Mouse (Mus musculus): ENCODE results near the gene Sde2.

Gene Sde2

DNA sequence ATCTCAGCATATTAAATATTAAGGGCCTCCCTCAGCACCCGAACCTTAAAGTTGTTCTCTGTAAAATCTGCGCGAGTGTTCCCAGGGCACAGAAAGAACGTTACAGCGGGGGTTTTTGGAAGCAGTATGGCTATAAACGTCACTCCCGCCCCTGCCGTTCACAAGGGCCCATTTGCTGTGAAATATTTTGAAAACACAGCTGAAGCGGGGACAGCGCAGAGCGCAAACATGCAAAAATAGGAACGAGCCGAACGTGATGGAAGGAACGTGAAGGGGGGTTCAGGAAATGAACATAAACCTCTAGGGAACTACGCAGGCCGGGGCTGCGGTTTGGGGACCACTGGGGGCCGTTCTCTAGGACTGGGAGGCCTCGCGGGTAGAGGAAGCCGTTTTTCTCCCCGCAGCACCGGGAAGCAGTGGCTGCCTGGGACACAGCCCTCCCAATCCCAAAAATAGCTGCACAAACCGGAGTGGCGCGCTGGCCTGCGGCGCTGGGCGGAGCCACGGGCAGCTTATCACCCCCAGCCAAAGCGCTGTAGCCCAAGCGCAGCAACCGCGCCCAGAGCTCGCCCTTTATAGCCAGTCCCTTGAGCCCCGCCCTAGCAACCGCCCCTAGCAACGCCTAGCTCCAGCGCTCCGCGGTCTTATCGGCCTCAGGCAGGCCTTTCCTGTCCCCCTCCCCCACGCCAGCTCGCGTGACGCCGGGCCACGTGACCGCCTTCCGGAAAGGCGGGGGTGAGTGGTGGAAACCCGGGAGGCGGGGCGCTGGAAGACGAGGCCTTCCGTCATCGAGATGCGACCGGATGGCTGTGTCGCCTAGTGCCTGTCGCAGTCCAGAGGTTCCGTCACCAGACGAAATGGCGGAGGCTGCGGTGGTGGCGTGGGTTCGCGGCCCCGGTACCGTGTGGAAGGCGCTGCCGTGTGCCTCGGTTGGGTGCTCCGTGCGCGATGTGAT is at the start of gene Sde2:
Gene Sde2, plus strand, starts transcription at position 812 of the 955 bp plus-strand sequence.
- DNase-seq, result peak; percentile 100

DNA sequence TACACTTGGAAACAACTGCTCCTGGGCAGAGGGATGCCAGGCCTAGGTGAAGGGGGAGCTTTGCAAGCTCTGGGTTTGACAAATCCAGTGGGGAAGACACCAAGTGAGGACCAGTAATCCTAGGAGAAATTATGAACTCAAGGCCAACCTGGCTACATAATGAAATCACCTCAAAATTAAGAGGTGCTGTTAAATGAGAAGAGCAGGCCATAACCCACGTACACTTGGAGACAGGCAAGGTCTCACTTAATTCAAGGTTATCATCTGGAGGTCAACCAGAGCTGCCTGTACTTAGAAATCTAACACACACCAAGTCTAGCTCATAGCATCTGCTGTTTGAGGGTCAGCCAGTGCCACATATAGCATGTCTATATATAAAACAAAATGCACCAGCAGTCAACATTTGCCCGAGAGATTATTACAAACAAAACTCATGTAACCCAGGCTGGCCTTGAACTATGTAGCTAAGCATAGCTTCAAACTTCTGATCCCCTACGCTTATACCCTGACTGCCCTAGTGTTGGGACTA is 49.4 kb upstream of the Sde2 start:
- DNase-seq, result no peak

DNA sequence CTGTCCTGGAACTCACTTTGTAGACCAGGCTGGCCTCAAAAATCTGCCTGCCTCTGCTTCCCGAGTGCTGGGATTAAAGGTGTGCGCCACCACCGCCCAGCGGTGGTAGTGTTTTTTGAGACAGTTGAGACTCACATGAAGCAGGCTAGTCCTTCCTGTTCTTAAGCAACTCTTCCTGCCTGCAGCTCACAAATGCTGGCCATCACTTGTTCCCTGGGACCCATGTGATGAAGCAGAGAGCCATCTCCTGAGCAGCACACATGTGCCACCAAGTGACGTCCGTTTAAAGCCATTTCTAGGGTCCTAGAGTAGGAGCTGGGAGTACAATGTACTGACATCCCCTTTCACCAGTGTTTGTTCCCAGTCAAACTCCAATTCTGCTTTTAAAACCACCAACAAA is 47.0 kb upstream of the Sde2 start:
- DNase-seq, result no peak

DNA sequence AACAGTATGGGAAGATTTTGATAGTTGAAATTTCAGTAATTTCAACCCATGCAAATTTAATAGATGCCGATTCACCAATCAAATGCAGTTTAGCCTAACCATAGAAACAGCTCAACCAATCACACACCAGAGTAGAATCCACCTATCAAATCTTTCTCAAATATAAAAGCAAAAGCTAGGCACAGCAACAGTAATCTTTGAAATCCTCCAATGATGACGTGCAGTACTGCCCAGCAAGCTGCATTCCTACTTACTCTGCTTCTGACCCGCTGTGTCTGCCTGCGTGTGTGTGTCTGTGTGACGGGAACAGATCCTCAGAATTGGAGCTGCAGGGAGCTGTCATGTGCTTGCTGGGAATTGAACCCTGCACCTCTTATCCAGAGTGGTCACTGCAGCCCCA is 42.1 kb upstream of the Sde2 start:
- DNase-seq, result no peak

DNA sequence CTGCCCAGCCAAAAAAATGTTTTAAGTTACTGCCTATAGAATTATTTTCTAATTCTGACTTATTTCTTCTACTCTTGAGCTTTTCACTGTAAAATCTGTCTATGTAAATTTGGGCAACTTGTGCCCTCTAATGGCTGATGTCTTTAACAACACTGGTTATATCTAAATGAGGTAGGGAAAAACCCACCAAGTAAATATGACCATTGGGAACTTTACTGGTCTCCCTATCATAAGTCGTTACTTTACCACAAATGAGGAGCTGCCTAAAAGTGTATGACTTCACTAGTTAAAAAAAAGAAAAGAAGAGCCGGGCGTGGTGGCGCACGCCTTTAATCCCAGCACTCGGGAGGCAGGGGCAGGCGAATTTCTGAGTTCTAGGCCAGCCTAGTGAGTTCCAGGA is 40.0 kb upstream of the Sde2 start:
- peak; percentile 31 for DNase-seq

DNA sequence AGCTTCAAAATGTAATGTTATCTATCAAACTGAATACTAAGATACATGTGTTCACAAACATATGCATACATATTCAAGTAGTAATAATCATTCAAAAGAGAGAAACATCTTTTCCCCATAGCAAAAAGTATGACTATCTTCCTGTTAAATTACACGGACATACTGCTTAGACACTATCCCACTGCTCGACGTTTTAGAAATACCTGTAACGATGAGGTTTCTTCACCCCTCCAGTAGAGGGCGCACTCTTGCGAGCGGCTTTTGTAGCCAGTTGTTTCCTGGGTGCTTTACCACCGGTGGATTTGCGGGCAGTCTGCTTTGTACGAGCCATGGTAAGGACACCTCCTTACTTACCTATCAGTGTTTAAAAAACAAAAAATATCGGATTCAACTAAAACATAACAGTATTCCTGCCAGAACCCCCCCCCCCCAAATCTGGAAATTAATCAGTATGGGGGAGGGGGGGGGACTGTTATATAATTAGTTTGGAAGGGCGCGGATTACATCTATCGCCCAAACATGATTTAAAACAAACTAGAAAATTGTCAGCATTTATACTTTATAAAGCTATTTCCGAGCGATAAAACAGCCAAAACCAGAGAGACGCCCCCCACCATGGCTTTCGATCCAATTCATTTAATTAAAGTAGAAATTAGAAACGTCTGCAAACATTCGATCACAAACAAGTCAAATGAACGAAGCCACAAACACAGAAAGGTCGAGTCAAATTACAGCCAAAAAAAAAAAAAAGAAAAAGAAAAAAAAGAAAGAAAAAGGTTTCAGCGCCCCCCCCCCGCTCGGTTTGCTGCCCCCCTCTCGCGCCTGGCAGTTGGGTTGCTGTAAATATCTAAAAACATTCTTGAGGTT is 39.1 kb upstream of the Sde2 start:
- peak; percentile 24 for DNase-seq

DNA sequence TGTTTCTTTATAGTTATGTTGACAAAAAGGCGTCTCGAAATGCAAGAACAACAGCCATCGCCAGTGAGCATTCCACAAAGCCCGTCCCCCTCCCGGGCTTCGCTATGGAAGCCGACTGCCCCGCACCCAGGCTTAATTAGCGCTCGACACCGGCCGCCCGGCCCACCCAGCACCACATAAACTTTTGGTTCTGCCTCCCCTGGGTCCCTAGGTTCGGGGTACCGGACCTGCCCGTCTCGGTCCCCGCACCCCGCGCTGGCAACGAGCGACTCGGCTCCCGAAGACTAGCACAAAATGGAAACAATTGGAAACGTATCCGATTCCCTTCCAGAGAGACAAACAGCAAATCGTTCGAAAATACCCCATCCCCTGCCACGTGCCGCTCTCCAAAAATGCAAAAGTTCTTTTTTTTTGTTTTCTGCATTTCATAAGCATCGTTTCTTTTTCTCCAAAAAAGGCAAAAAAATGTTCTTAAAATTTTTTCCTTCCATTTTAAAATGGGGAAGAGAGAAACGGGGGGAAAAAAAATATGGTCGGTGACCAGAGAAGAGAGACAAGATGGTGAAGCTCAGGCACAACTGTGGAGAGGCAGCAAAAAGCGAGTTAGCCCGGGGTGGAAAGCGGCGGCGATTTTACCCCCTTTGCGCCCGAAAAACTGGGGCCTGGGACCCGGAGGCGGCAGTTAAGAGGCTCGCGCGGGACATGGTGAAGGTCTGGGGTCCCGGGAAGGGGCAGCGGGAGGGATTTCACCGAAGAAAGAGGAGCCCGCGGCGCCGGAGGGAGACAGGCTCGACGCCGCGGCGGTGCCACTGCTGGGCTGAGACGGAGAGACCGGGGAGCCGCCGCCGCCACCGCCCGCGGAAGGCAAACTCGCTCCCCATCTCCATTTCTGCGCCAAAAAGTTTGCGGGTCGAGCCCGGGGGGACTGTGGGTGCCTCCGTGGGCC is 38.2 kb upstream of the Sde2 start:
- DNase-seq, result peak; percentile 76

DNA sequence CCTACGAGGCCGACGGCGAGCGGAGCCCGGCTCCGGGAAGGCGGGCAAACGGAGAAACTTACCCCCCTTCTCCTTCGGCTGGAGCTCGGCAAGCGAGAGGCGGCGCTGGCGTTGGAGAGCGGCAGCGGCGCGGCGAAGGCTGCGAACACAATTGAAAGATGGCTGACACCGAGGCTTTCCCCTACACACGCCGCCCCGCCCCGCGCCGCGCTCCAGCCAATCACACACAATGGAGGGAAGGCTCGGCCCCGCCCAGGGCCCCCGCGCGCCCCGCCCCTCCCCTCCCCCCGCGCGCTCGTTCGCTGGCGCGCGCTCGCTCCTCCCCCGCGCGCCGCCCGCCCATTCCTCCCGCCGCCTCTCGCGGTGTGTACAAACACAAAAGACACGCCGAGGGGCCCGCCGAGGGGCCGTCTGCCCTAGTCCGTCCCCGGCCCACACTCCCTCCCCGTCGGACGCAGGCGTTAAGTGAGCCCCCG is 37.5 kb upstream of the Sde2 start:
- peak; percentile 95 for DNase-seq

DNA sequence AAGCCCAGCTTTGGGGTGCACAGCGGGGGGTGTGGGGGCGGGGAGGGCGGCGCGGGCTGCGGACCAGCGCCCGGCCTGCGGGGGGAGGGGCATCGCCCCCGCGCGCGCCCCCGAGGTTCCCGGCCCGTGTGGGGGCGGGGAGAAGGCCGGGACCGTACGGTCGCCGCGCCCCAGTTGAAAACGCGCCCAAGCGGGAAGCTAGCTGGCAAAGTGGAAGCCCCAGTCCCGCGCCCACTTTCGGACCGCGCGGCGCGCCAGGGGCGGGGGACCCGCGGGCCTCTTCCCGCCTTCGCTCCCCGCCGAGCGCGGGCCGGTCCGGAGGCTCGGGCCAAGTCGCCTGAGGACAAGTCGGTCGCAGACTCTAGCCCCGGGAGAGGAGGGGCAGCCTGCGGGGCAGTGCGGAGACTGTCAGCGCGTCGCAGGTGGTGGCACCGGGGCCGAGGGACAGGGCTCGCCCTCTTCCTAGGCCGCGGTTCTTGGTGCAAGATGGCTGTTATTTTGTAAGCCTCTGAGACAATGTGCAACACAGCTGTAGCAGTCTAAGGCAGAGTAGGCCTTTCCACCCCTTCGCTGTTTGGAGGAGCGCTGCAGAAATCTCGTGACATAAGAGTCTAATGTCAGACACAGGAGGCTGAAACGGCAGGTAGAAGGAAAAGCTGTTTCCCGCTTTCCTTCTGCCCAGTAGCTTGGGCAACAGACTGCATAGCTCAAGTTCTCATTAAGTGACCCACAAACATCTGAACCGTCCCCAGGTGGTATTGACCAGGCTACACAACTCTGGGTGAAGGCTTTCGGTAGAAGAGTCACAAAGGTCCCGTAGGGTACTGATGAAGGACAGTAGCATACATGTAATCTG is 36.8 kb upstream of the Sde2 start, which contains the start of gene H3f3a:
Gene H3f3a, minus strand, starts transcription at position 59 of the 856 bp plus-strand sequence.
- DNase-seq, result peak; percentile 71

DNA sequence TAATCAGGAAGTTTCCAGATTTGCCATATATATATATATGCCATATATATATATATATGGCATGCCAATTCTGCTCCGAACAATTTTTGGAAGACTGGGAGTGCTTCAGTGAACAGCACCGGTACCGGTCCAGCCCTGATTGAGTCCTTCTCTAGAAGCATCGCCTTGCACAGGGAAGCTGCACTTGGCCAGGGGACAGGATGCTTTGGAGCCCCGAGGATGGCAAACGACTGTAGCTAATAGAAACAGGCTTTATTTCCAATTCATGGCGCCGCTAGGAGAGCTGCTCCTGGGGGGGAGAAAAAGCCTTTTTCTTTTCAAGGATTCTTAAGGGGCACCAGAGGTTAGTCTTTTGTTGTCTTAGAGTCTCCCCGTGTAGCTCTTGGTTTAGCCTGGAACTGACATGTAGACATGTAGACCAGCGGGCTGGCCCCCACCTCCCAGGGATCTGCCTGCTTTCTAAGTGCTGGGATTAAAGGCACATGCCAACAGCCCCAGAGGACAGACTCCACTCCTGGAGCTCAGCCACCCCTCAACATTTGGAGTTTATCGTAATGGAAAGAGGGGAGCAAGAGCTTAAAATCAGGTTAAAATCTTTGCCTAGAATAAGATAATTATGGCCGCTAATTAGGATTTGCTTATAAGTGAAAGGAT is 35.4 kb upstream of the Sde2 start:
- DNase-seq, result peak; percentile 29

DNA sequence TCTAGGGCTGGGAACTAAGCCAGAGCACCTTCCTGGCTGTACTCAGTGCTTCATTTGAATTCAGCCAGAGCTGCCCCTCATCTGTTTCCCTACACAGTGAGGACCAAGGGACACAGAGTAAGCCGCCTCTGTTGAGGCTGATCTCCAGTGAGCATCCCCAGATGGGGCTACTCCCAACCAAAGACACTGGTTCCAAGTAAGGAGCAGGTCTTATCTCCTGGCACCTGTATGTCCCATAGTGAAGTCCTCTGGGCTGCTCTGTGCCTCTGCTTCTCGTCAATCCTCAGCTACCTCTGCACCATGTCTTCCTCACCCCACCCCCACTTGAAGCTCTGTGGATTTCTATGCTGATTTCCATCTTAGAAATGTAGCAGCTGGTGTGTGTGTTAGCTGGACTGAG is 32.9 kb upstream of the Sde2 start:
- no peak for DNase-seq

DNA sequence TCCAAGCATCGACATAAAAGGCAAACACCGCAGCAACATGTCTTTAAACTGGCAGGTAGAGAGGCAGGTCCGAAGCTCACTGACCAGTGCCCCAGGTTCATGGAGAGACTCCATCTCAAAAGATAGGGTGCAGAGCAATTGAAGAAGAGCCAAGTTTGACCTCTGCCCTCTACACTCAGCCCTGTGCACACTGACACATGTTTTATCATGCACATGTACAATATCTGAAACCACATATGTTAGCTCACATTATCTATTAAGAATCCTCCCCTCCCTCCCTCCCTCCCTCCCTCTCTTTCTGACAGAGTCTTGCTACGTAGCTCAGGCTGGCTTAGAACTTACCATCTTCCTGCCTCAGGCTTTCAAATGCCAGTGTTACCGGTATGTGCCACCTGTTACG is 29.8 kb upstream of the Sde2 start:
- DNase-seq, result no peak

DNA sequence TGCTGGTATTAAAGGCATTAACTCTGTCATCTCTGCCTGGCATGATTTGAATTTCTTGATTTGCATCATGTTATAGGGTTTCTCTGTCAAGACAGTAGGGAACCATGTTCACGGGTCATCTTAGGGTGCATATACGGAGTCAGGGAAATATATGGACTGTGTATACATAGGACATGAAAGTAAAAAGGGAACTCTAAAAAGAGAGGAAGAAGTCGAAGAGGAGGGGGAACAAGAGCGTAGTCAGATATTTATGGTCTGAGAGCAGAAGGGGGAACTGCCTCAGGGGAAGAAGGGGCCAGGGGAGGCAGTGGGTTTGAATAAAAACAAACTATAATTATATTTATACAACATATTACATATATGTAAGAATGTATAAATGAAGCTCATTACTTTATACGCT is 28.7 kb upstream of the Sde2 start:
- no peak for DNase-seq

DNA sequence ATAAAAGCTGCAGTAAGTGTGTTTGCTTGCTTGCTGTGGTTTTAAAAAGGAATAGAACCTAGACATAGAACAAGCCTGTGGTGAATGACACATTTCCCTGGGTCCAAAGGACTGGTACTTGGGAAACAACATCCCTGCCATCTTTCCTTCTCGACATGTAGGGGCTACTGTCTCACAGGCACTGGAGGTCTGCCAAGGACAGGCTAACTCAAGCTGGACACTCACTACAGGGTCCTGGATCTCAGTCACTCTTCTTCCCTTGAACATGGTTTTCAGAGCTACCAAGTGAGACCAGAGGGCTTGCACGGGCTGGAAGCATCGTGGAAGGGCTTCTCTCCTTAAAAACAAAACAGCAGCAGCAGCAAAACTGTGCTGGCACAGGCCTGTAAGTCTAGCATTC is 27.2 kb upstream of the Sde2 start:
- no peak for DNase-seq

DNA sequence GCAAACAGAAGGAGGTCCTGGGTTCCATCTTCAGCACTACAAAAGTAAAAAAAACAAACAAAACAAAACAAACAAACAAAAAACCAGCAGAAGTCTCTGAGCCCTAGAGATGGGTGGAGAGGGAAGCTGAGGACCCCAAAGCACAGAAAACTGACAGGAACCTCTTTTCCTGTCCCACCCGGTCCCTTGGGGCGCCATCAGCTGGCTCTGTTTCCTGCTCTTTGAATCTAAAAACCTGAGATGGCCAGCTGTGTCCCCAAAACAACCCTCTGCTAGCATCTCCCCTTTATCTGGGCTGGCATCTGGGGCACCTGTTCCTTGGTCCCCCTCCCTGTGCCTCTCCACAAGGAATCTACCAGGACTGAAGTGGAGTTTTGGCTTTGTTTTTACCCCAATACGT is 26.2 kb upstream of the Sde2 start:
- no peak for DNase-seq

DNA sequence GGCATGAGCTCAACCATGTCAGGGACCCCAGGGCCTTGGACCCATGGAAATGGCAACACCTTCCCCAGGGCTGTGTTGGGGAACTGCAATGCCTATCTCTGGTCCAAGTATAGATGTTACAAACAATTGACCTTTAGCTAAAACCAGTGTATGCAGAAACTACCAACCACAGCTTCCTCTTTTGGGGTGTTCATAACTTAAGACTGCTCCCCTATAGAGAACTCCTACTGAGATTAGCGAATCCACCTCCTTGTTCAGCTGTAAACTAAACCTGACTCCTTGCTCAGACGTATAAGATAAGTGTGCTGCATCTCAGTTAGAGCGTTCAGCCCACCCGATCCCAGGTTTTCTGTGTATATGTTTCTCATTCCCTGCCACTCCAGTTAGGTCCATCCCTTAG is 24.3 kb upstream of the Sde2 start:
- no peak for DNase-seq

DNA sequence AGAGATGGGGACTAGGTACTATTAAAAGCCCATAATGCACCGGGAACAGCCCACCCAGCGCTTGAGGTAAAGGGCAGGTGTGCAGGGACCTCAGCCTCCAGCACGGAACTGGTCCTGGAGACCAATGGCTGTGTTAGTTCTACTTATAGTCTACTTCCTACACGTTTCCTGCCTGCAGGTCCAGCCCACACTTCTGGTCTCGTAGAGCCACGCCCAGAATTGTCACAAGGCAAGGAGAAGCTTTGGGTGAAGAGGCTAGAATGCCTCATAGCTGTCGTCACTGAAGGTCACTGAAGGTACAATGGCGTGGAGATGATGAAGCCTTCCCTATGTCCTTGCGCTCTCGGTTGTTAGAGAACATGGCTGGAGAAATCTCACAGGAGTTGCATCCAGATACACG is 21.2 kb upstream of the Sde2 start:
- DNase-seq, result no peak

DNA sequence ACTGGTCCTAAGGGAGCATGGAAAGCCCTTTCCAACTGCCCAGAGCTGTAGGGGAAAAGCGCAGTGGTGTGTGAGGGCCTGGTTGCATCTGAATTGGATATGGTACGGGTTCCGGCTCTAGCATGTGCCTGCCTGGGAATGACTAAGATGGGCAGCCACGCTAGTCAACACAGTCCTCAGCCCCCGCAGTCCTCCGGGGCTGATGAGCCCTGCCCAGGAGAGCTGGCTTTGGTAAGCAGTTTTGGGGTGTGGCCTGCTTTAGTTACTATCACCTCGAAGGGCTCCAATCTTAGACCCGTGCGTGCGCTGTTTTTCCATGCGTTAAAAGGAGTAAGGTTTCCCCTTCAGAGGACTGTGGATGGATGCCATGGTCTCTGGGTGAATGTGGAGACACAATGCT is 20.8 kb upstream of the Sde2 start:
- no peak for DNase-seq

DNA sequence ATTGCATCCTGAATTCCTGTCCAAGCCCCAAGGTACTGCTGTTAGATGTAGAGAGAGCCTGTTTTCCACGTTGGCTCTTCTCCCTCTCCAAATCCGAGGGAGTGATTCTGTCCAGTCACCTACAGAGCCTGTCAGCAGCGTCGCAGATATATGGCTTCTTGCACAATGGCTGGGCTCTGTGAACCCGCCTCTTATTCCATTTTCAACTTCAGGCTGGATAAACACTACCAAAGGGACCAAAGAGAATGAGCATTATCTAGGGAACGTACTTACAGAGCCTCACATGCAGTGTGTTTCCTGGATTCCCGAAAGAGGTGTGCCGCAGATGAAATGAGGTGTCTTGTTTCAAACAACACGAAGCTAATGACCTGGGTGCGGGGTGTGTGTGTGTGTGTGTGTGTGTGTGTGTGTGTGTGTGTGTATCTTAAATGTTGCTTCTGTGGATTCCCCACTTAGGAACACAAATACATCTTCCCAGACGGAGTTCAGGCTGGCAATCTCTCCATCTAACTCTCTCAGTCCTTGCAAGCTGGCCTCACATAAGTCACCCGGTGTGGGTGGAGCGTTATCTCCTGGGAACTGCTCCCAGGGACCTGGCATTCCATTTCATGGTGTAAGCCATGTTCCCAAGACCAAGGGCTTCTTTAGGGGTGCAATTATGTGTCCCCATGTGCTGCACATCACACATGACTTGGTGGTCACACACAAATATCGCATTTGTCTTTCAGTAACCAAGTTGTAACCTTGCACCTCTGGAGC is 20.2 kb upstream of the Sde2 start:
- no peak for DNase-seq

Measured in embryo, embryonic 11 days (tissue).